Mouse (Mus musculus) neural tube, embryonic 13.5 days (tissue): ENCODE results near the gene Rapgef4. TPM values are rescaled to one million over a fixed set of nuclear protein-coding genes. Genes with fewer than 3 reads are reported as not detected.

Source experiments
- ATAC-seq: fragments of 200-750 bp; cut with Nextera tagmentation; 2 replicates; pipeline ENCODE4 v1.8.0; 2017; ENCODE audit warnings: low read depth, mild to moderate bottlenecking, moderate TSS enrichment, moderate library complexity
- H3K27ac ChIP-seq: fragments of 300-500 bp; sonication (generic); replicated peaks from 2 replicates; pipeline ENCODE4 v1.5.1; 2015; ENCODE audit warnings: moderate library complexity, mild to moderate bottlenecking, inconsistent platforms
- H3K27me3 ChIP-seq: fragments of 300-500 bp; sonication (generic); 2 replicates; pipeline ENCODE4 v1.6.1; 2015; ENCODE audit warnings: mild to moderate bottlenecking, inconsistent platforms
- H3K36me3 ChIP-seq: fragments of 300-500 bp; sonication (generic); 2 replicates; pipeline ENCODE4 v1.6.1; 2015; ENCODE audit warnings: mild to moderate bottlenecking, inconsistent platforms
- H3K4me1 ChIP-seq: fragments of 300-500 bp; sonication (generic); replicated peaks from 2 replicates; pipeline ENCODE4 v1.6.1; 2015; ENCODE audit warnings: inconsistent platforms
- H3K4me2 ChIP-seq: fragments of 300-500 bp; sonication (generic); 2 replicates; pipeline ENCODE4 v1.6.1; 2015; ENCODE audit warnings: inconsistent platforms, mild to moderate bottlenecking, moderate library complexity
- H3K4me3 ChIP-seq: fragments of 300-500 bp; sonication (generic); 2 replicates; pipeline ENCODE4 v1.5.1; 2015; ENCODE audit warnings: mild to moderate bottlenecking, inconsistent platforms
- H3K9ac ChIP-seq: fragments of 300-500 bp; sonication (generic); 2 replicates; pipeline ENCODE4 v1.6.1; 2015; ENCODE audit warnings: moderate library complexity, mild to moderate bottlenecking, inconsistent platforms
- H3K9me3 ChIP-seq: fragments of 300-500 bp; sonication (generic); 2 replicates; pipeline ENCODE4 v1.6.1; 2016; ENCODE audit warnings: inconsistent platforms
- WGBS: fragments of 180-500 bp; shearing (Covaris S2); methylation state at CpG from one replicate; pipeline ENCODE4 v1.1.7; 2015; 5-methylcytosine and 5-hydroxymethylcytosine counted together
- polyA plus RNA-seq: library from polyadenylated mRNA; unstranded; fragments of >200 nt; fragmentation: Nextera tagmentation; extraction: Ambion mirVana; gene quantifications from 2 replicates; pipeline ENCODE4 v1.2.1, GENCODE M21; 2015

Rapgef4 gene
- polyA plus RNA-seq, 1 experiment from 2014 or later, result 24.7 TPM

- WGBS, result 65% methylated on average over 6 of the region's 6 CpGs
- H3K9ac ChIP-seq, result no peak overlapping the region
- H3K9me3 ChIP-seq, result no peaks in the 10 kb centered on the region
- H3K4me3 ChIP-seq, result no peak overlapping the region
- H3K27me3 ChIP-seq, result peaks cover 4% of the 10 kb centered on the region; the same call in 1 of the 2 replicates
- H3K4me1 ChIP-seq, result peaks cover 10% of the 10 kb centered on the region
- no peaks in the 10 kb centered on the region for H3K36me3 ChIP-seq
- ATAC-seq, result no peak
- 0 out of 2 replicates have a peak overlapping the region, but pooled peaks have one; percentile 25 for H3K27ac ChIP-seq
- no peak overlapping the region for H3K4me2 ChIP-seq
Measured at GRCm38 (mm10) chr2:71988572-71988971, 7.5 kb downstream of the Rapgef4 start.

DNA sequence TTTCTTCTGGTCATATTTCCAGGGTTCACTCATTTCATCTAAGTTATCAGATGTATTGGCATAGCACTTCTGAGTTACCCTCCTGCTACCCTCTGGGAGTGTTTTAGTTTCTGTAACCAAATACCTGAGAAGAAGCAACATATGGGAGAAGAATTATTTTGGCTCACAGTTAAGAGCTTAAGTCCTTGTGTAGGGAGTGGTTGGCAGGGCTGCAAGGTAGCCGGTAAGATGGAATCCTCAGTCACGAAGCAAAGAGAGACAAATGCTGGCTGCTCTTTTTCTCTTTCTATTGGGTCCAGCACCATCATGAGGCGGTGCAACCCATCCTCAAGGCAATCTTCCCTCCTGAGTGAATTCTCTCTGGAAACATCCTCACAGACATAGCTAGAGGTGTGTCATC lies 11.1 kb downstream of the Rapgef4 start:
- Histone ChIP-seq H3K4me1 (no peaks in the 10 kb centered on the region; the same call in 1 of the 2 replicates), H3K9me3 (0 out of 2 replicates have a peak, but pooled peaks cover 3% of the 10 kb centered on the region), H3K36me3 (no peaks in the 10 kb centered on the region), H3K4me3 (no peak overlapping the region), H3K27ac (no peak overlapping the region), H3K9ac (no peak overlapping the region), H3K4me2 (no peak overlapping the region), H3K27me3 (no peaks in the 10 kb centered on the region)
- no peak for ATAC-seq
- 94% methylated on average over 3 of the region's 3 CpGs for WGBS

- no peak for ATAC-seq
- H3K4me1 ChIP-seq, result no peaks in the 10 kb centered on the region; the same call in 1 of the 2 replicates
- 81% methylated on average over 5 of the region's 5 CpGs for WGBS
- no peaks in the 10 kb centered on the region for H3K27me3 ChIP-seq
- no peak overlapping the region for H3K9ac ChIP-seq
- no peaks in the 10 kb centered on the region for H3K36me3 ChIP-seq
- no peak overlapping the region for H3K4me2 ChIP-seq
- H3K4me3 ChIP-seq, result no peak overlapping the region
- H3K9me3 ChIP-seq, result 0 out of 2 replicates have a peak, but pooled peaks cover 3% of the 10 kb centered on the region
- H3K27ac ChIP-seq, result no peak overlapping the region
Measured at GRCm38 (mm10) chr2:71993729-71994423, 12.8 kb downstream of the Rapgef4 start.

GRCm38 (mm10) chr2:71998531-71998930 lies 17.5 kb downstream of the Rapgef4 start:
- no peak for ATAC-seq
- 0 out of 2 replicates have a peak, but pooled peaks cover 3% of the 10 kb centered on the region for H3K9me3 ChIP-seq
- 95% methylated on average over 2 of the region's 2 CpGs for WGBS
- no peak overlapping the region for H3K4me2 ChIP-seq
- H3K4me1 ChIP-seq, result no peaks in the 10 kb centered on the region
- H3K27me3 ChIP-seq, result no peaks in the 10 kb centered on the region
- no peak overlapping the region for H3K9ac ChIP-seq
- H3K27ac ChIP-seq, result no peak overlapping the region
- H3K4me3 ChIP-seq, result no peak overlapping the region
- H3K36me3 ChIP-seq, result no peaks in the 10 kb centered on the region

GRCm38 (mm10) chr2:72000102-72000501 lies 19.1 kb downstream of the Rapgef4 start:
- Histone ChIP-seq H3K4me1 (no peaks in the 10 kb centered on the region), H3K9me3 (no peaks in the 10 kb centered on the region), H3K36me3 (no peaks in the 10 kb centered on the region), H3K27me3 (no peaks in the 10 kb centered on the region), H3K9ac (no peak overlapping the region), H3K27ac (no peak overlapping the region), H3K4me2 (no peak overlapping the region), H3K4me3 (no peak overlapping the region)
- WGBS, result 72% methylated on average over 2 of the region's 2 CpGs
- no peak for ATAC-seq

GRCm38 (mm10) chr2:72002843-72003370 lies 21.9 kb downstream of the Rapgef4 start:
- H3K27ac ChIP-seq, result no peak overlapping the region
- H3K4me3 ChIP-seq, result no peak overlapping the region
- H3K27me3 ChIP-seq, result no peaks in the 10 kb centered on the region
- ATAC-seq, result no peak
- no peaks in the 10 kb centered on the region for H3K36me3 ChIP-seq
- no peak overlapping the region for H3K4me2 ChIP-seq
- WGBS, result 82% methylated on average over 5 of the region's 5 CpGs
- H3K9me3 ChIP-seq, result no peaks in the 10 kb centered on the region
- no peaks in the 10 kb centered on the region for H3K4me1 ChIP-seq
- no peak overlapping the region for H3K9ac ChIP-seq

DNA sequence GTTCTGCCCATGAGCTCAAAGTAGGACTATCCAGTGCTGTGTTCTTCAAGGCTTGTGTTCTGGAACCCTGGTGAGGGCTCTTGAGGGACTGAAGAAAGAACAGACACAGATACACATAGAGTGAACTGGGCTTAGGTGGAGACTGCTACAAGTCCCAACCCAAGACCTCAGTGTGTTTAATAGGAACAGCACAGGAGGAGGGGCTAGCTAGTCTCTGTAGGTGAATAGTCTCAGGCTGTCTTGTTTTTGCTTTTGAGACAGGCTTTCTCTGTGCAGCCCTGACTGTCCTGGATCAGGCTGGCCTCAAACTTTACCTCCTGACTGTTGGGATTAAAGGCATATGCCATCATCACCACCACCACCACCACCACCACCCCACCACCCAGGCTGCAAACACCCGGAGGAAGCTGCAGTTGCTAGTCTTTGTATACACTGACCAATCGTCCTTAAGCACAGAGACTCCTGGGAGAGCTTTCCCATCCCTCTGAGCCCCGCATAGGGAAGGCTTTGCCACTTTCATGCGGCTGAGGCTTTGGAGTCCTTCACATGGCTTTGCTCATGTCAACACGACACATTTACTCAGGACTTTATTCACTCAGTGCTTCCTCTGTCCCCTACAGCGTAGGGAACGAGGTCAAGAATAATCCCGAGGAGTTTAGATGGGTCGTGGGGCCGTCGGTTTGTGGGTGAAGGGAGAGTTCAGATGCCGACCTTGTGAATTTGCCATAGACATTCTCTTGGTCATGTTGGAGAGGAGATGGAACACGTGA lies 22.9 kb downstream of the Rapgef4 start:
- Histone ChIP-seq H3K27me3 (no peaks in the 10 kb centered on the region), H3K36me3 (no peaks in the 10 kb centered on the region), H3K4me1 (no peaks in the 10 kb centered on the region), H3K4me2 (no peak overlapping the region), H3K9me3 (no peaks in the 10 kb centered on the region; the same call in 1 of the 2 replicates), H3K9ac (no peak overlapping the region), H3K4me3 (no peak overlapping the region), H3K27ac (no peak overlapping the region)
- no peak for ATAC-seq
- 89% methylated on average over 13 of the region's 13 CpGs for WGBS

DNA sequence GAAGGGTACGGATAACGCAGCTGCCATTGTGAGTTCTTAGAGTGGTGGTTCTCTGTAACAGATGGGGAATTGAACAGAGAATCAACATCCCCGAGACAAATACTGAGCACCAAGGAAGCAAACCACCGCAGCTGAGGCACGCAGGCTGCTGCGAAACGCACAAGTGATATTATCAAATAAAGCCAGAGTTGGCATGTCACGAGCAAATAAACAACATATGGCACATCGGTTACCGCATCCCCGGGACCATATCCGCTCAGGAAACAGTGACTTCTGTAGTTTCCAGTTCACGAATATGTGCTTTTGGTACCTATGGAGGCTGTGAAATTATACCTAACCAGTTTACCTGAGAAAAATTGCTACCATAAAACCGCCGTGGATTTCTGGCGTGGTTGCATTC lies 24.0 kb downstream of the Rapgef4 start:
- no peaks in the 10 kb centered on the region for H3K27me3 ChIP-seq
- no peak overlapping the region for H3K9ac ChIP-seq
- no peaks in the 10 kb centered on the region; the same call in 1 of the 2 replicates for H3K9me3 ChIP-seq
- H3K27ac ChIP-seq, result no peak overlapping the region
- no peaks in the 10 kb centered on the region for H3K4me1 ChIP-seq
- H3K4me3 ChIP-seq, result no peak overlapping the region
- H3K36me3 ChIP-seq, result no peaks in the 10 kb centered on the region
- WGBS, result 92% methylated on average over 16 of the region's 16 CpGs
- no peak overlapping the region for H3K4me2 ChIP-seq
- no peak for ATAC-seq

DNA sequence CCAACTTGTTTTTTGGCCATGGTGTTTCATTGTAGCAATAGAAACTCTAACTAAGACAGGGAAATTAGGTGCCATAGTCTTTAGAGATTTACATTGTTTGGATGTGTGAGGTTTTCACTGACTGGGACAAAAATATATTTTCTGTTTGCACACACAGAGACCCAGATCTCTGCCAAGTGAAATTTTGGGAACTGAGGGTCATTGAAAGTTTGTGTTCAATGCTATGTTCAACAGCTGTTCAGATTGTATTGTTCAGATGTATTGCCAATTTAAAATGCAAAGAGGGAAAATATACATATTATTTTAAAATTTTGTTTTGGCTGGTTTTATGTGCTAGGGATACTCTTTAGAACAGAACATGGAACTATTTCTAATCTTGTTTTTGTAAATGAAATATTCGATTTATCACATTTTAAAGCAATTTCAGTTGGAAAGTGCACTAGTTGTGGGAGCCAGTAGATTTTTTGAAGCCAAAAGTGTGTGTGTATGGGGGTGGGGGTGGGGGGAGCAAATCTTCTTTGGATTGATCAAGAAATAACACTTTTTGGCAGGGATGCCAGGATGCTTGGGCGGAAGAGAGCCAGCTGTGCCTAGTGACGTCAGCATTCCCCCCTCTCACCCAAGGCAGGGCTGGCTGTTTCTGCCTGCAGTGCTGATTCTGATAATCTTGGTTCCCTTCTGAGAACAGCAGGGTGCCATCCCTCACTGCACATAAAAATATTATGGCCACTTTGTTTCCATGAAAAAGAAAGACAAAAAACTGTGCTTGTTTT lies 28.6 kb downstream of the Rapgef4 start:
- H3K4me2 ChIP-seq, result no peak overlapping the region
- H3K9me3 ChIP-seq, result no peaks in the 10 kb centered on the region; the same call in 1 of the 2 replicates
- H3K36me3 ChIP-seq, result no peaks in the 10 kb centered on the region
- no peaks in the 10 kb centered on the region for H3K4me1 ChIP-seq
- no peak overlapping the region for H3K9ac ChIP-seq
- WGBS, result 68% methylated on average over 3 of the region's 3 CpGs
- ATAC-seq, result no peak
- H3K27me3 ChIP-seq, result no peaks in the 10 kb centered on the region
- H3K4me3 ChIP-seq, result no peak overlapping the region
- H3K27ac ChIP-seq, result no peak overlapping the region

GRCm38 (mm10) chr2:72015366-72015765 lies 34.3 kb downstream of the Rapgef4 start:
- no peak for ATAC-seq
- Histone ChIP-seq H3K9ac (no peak overlapping the region), H3K27ac (no peak overlapping the region), H3K36me3 (no peaks in the 10 kb centered on the region), H3K9me3 (no peaks in the 10 kb centered on the region), H3K4me3 (no peak overlapping the region), H3K27me3 (no peaks in the 10 kb centered on the region), H3K4me1 (no peaks in the 10 kb centered on the region), H3K4me2 (no peak overlapping the region)
- WGBS, result 85% methylated on average over 8 of the region's 8 CpGs

GRCm38 (mm10) chr2:72016013-72016412 lies 35.0 kb downstream of the Rapgef4 start:
- Histone ChIP-seq H3K27me3 (no peaks in the 10 kb centered on the region), H3K27ac (no peak overlapping the region), H3K9ac (no peak overlapping the region), H3K9me3 (no peaks in the 10 kb centered on the region), H3K4me1 (no peaks in the 10 kb centered on the region), H3K4me3 (no peak overlapping the region), H3K4me2 (no peak overlapping the region), H3K36me3 (no peaks in the 10 kb centered on the region)
- ATAC-seq, result no peak
- WGBS, result 65% methylated on average over 5 of the region's 5 CpGs

- Histone ChIP-seq H3K27me3 (no peaks in the 10 kb centered on the region), H3K9ac (no peak overlapping the region), H3K4me3 (no peak overlapping the region), H3K4me2 (no peak overlapping the region), H3K9me3 (no peaks in the 10 kb centered on the region), H3K36me3 (no peaks in the 10 kb centered on the region), H3K4me1 (peaks cover 7% of the 10 kb centered on the region), H3K27ac (no peak overlapping the region)
- no peak for ATAC-seq
- WGBS, result 91% methylated on average over 2 of the region's 2 CpGs
Measured at GRCm38 (mm10) chr2:72017168-72017567, 36.1 kb downstream of the Rapgef4 start.
